ENCODE assay signal across 30 mouse cellular contexts in the genomic region with DNA sequence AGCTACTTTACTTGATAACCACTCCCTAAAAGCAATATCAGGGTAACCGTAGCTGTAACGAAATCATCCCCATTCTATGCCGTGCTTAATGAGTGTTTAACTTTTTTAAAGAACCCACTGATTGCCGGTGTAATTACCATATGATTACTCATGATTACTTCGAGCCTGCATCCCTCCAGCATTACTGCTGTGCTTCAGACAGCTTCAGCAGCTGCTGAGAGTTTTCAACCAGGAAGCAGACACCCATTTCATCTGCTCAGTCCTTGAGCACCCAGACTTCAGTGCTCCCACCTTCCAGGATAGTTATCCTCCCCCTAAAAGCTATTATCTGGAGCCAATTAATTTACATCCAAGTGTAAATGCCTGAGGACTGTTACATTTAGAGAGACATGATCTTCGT.
DNase-seq lines count a peak whose midpoint lies in the region; ATAC-seq and TF ChIP-seq lines count a peak whose summit lies in the region.
"Had no signal": no experiment of that assay in that cellular context is flagged by ENCODE, and none has a peak within 500 bp of the region (broad histone marks: within the 10 kb centered on the region; RNA-seq: fewer than 3 reads in every experiment).

No protein-coding gene starts in this region.

- no peak overlapping the region for H3K27ac ChIP-seq in forebrain, embryonic 14.5 days (ENCODE audit: low read depth, low read length)
- H3K27ac ChIP-seq in forebrain, embryonic 11.5 days (ENCODE audit: low read depth, low read length): no peak overlapping the region
- H3K27ac ChIP-seq in hindbrain, embryonic 14.5 days: no peak overlapping the region
- H3K27ac ChIP-seq in hindbrain, embryonic 10.5 days: no peak overlapping the region
- no peak overlapping the region for H3K27ac ChIP-seq in neural tube, embryonic 14.5 days (ENCODE audit: low read depth, low read length)
- H3K27ac ChIP-seq in kidney, embryonic 14.5 days (ENCODE audit: low read depth, low read length): no peak overlapping the region
- H3K27ac ChIP-seq: heart, embryonic 10.5 days; heart, embryonic 15.5 days; layer of hippocampus, adult 2 months; liver, embryonic 12.5 days; neural tube, embryonic 12.5 days; stomach, embryonic 15.5 days had no signal

- H3K4me1 ChIP-seq in forebrain, embryonic 14.5 days (ENCODE audit: control insufficient read depth, insufficient read depth, low read length): no peaks in the 10 kb centered on the region
- H3K4me1 ChIP-seq in forebrain, embryonic 11.5 days (replicated peaks; ENCODE audit: control insufficient read depth, insufficient read depth, low read length): no peaks in the 10 kb centered on the region
- H3K4me1 ChIP-seq in hindbrain, embryonic 14.5 days (replicated peaks; ENCODE audit: control insufficient read depth, insufficient read depth, low read length): no peaks in the 10 kb centered on the region
- H3K4me1 ChIP-seq in hindbrain, embryonic 10.5 days (replicated peaks): no peaks in the 10 kb centered on the region
- H3K4me1 ChIP-seq in neural tube, embryonic 14.5 days (ENCODE audit: control insufficient read depth, insufficient read depth, low read length): no peaks in the 10 kb centered on the region
- H3K4me1 ChIP-seq in kidney, embryonic 14.5 days (ENCODE audit: control insufficient read depth, insufficient read depth, low read length): no peaks in the 10 kb centered on the region
- H3K4me1 ChIP-seq: heart, embryonic 10.5 days; heart, embryonic 15.5 days; liver, embryonic 12.5 days; neural tube, embryonic 12.5 days; stomach, embryonic 15.5 days had no signal

- no peak for TF ChIP-seq CTCF in brain, embryonic 14.5 days (IDR thresholded peaks at IDR 0.05; ENCODE audit: borderline replicate concordance, extremely low read depth, insufficient read depth, insufficient read length)

- H3K36me3 ChIP-seq in forebrain, embryonic 14.5 days (ENCODE audit: control insufficient read depth, insufficient read depth, low read length): peaks cover 13% of the 10 kb centered on the region; the same call in 1 of the 2 replicates
- peaks cover 3% of the 10 kb centered on the region; the same call in 1 of the 2 replicates for H3K36me3 ChIP-seq in forebrain, embryonic 11.5 days (ENCODE audit: control insufficient read depth, insufficient read depth, low read length)
- H3K36me3 ChIP-seq in hindbrain, embryonic 14.5 days (replicated peaks; ENCODE audit: control insufficient read depth, insufficient read depth): peaks cover 51% of the 10 kb centered on the region
- H3K36me3 ChIP-seq in hindbrain, embryonic 10.5 days: peaks cover 71% of the 10 kb centered on the region
- peaks cover 5% of the 10 kb centered on the region for H3K36me3 ChIP-seq in neural tube, embryonic 14.5 days (ENCODE audit: control insufficient read depth, insufficient read depth, low read length)
- H3K36me3 ChIP-seq in kidney, embryonic 14.5 days (ENCODE audit: control insufficient read depth, insufficient read depth, low read length): peaks cover 4% of the 10 kb centered on the region; the same call in 1 of the 2 replicates
- H3K36me3 ChIP-seq: G1E; liver, embryonic 12.5 days; stomach, embryonic 15.5 days had no signal

- 40% methylated on average over 6 of the region's 6 CpGs for WGBS in forebrain, embryonic 14.5 days
- WGBS in forebrain, embryonic 11.5 days: 80% methylated on average over 6 of the region's 6 CpGs
- WGBS in hindbrain, embryonic 14.5 days: 83% methylated on average over 6 of the region's 6 CpGs
- 91% methylated on average over 6 of the region's 6 CpGs for WGBS in hindbrain, embryonic 10.5 days
- WGBS in neural tube, embryonic 14.5 days: 58% methylated on average over 6 of the region's 6 CpGs
- WGBS in kidney, embryonic 14.5 days: 82% methylated on average over 6 of the region's 6 CpGs

- intact Hi-C loops in gastrocnemius, postnatal 14 days (cut with DNase I; ENCODE audit: low total_unique reads): no loop called here

- no peak overlapping the region for H3K9ac ChIP-seq in forebrain, embryonic 14.5 days (ENCODE audit: low read length)
- no peak overlapping the region for H3K9ac ChIP-seq in forebrain, embryonic 11.5 days (ENCODE audit: low read length)
- no peak overlapping the region for H3K9ac ChIP-seq in hindbrain, embryonic 14.5 days
- no peak overlapping the region for H3K9ac ChIP-seq in neural tube, embryonic 14.5 days (replicated peaks; ENCODE audit: low read depth, low read length)
- no peak overlapping the region for H3K9ac ChIP-seq in kidney, embryonic 14.5 days (ENCODE audit: low read depth, low read length)
- H3K9ac ChIP-seq: heart, embryonic 15.5 days; liver, embryonic 12.5 days; liver, postnatal 0 days; neural tube, embryonic 12.5 days; stomach, embryonic 15.5 days had no signal

- H3K4me2 ChIP-seq in forebrain, embryonic 14.5 days (ENCODE audit: low read length): no peak overlapping the region
- H3K4me2 ChIP-seq in forebrain, embryonic 11.5 days (ENCODE audit: low read depth, low read length, severe bottlenecking): no peak overlapping the region
- H3K4me2 ChIP-seq in hindbrain, embryonic 14.5 days (replicated peaks): no peak overlapping the region
- H3K4me2 ChIP-seq in neural tube, embryonic 14.5 days (ENCODE audit: low read depth, low read length): no peak overlapping the region
- no peak overlapping the region for H3K4me2 ChIP-seq in kidney, embryonic 14.5 days (replicated peaks; ENCODE audit: low read depth, low read length)
- H3K4me2 ChIP-seq: heart, embryonic 15.5 days; liver, embryonic 12.5 days; neural tube, embryonic 12.5 days; stomach, embryonic 15.5 days had no signal

- ATAC-seq in forebrain, embryonic 14.5 days: peak; percentile 81
- no peak for ATAC-seq in forebrain, embryonic 11.5 days (replicated peaks; ENCODE audit: low FRiP score)
- ATAC-seq in hindbrain, embryonic 14.5 days (ENCODE audit: low FRiP score): peak; percentile 57; the same call in 1 of the 2 replicates
- ATAC-seq in neural tube, embryonic 14.5 days (ENCODE audit: low read depth): peak; percentile 79
- ATAC-seq in kidney, embryonic 14.5 days (ENCODE audit: low FRiP score, low TSS enrichment): no peak
- ATAC-seq: inflammation-experienced regulatory T-cells, adult 6 months; liver, embryonic 12.5 days; liver, postnatal 0 days had no signal

- peak; percentile 62 for DNase-seq in forebrain, embryonic 14.5 days (ENCODE audit: low spot score)
- no peak for DNase-seq in forebrain, embryonic 11.5 days (ENCODE audit: low spot score)
- no peak for DNase-seq in hindbrain, embryonic 14.5 days (ENCODE audit: low spot score)
- DNase-seq in hindbrain, embryonic 10.5 days (ENCODE audit: low spot score): no peak
- peak; percentile 74 for DNase-seq in brain, embryonic 14.5 days (ENCODE audit: low read depth)
- DNase-seq in gastrocnemius, postnatal 14 days: no peak
- DNase-seq: adrenal gland, adult 8-10 months; cerebellum, adult 11 months; cerebellum, adult 9-10 months; cerebellum, postnatal 36 days; gastrocnemius, postnatal 10 days; heart, postnatal 36 days; kidney, adult 18-20 months; kidney, postnatal 36 days; left cerebral cortex, postnatal 4 days; liver, postnatal 0 days; lung, postnatal 4 days; midbrain, embryonic 14.5 days; right cerebral cortex, postnatal 25 days; thymus, postnatal 14 days had no signal

- H3K4me3 ChIP-seq in forebrain, embryonic 14.5 days (ENCODE audit: low read depth, low read length): no peak overlapping the region
- no peak overlapping the region for H3K4me3 ChIP-seq in forebrain, embryonic 11.5 days (ENCODE audit: low read depth, low read length)
- no peak overlapping the region for H3K4me3 ChIP-seq in hindbrain, embryonic 14.5 days (replicated peaks; ENCODE audit: low read length)
- H3K4me3 ChIP-seq in hindbrain, embryonic 10.5 days: no peak overlapping the region
- H3K4me3 ChIP-seq in neural tube, embryonic 14.5 days (ENCODE audit: low read depth, low read length): no peak overlapping the region
- H3K4me3 ChIP-seq in kidney, embryonic 14.5 days (ENCODE audit: low read length): no peak overlapping the region
- H3K4me3 ChIP-seq: heart, embryonic 10.5 days; heart, embryonic 15.5 days; layer of hippocampus, adult 2 months; liver, embryonic 12.5 days; neural tube, embryonic 12.5 days; stomach, embryonic 15.5 days had no signal

- H3K9me3 ChIP-seq in forebrain, embryonic 14.5 days (replicated peaks; ENCODE audit: control insufficient read depth, low read length): peaks cover 4% of the 10 kb centered on the region; the same call in 1 of the 2 replicates
- H3K9me3 ChIP-seq in forebrain, embryonic 11.5 days (ENCODE audit: control insufficient read depth, low read length): no peaks in the 10 kb centered on the region
- peaks cover 9% of the 10 kb centered on the region for H3K9me3 ChIP-seq in hindbrain, embryonic 14.5 days (ENCODE audit: control insufficient read depth, low read length)
- H3K9me3 ChIP-seq in hindbrain, embryonic 10.5 days: peaks cover 5% of the 10 kb centered on the region; the same call in 1 of the 2 replicates
- H3K9me3 ChIP-seq in neural tube, embryonic 14.5 days (ENCODE audit: control insufficient read depth, low read length): no peaks in the 10 kb centered on the region
- peaks cover 3% of the 10 kb centered on the region; the same call in 1 of the 2 replicates for H3K9me3 ChIP-seq in kidney, embryonic 14.5 days (ENCODE audit: control insufficient read depth, low read length)
- H3K9me3 ChIP-seq: G1E; heart, embryonic 10.5 days; heart, embryonic 15.5 days; neural tube, embryonic 12.5 days; stomach, embryonic 15.5 days had no signal

- no peak for TF ChIP-seq POLR2A in brain, embryonic 14.5 days (IDR thresholded peaks at IDR 0.05; ENCODE audit: borderline replicate concordance, extremely low read depth, insufficient read depth, insufficient read length, poor library complexity, severe bottlenecking)

- no peaks in the 10 kb centered on the region for H3K27me3 ChIP-seq in forebrain, embryonic 14.5 days (replicated peaks; ENCODE audit: control insufficient read depth, insufficient read depth, low read length)
- no peaks in the 10 kb centered on the region for H3K27me3 ChIP-seq in forebrain, embryonic 11.5 days (ENCODE audit: control insufficient read depth, insufficient read depth, low read length)
- no peaks in the 10 kb centered on the region for H3K27me3 ChIP-seq in hindbrain, embryonic 14.5 days (ENCODE audit: control insufficient read depth, insufficient read depth, low read length)
- no peaks in the 10 kb centered on the region for H3K27me3 ChIP-seq in hindbrain, embryonic 10.5 days (ENCODE audit: insufficient read depth, poor library complexity, severe bottlenecking)
- no peaks in the 10 kb centered on the region for H3K27me3 ChIP-seq in neural tube, embryonic 14.5 days (ENCODE audit: control insufficient read depth, insufficient read depth, low read length)
- H3K27me3 ChIP-seq in kidney, embryonic 14.5 days (ENCODE audit: control insufficient read depth, insufficient read depth, low read length): no peaks in the 10 kb centered on the region
- H3K27me3 ChIP-seq: heart, embryonic 15.5 days; liver, embryonic 12.5 days; neural tube, embryonic 12.5 days; stomach, embryonic 15.5 days had no signal

Comparison
In these comparisons a context has a peak if more than half of its experiments do, and no peak if none do; other contexts are left out.
1. ATAC-seq: peak in forebrain, embryonic 14.5 days (single experiment), hindbrain, embryonic 14.5 days (single experiment) and neural tube, embryonic 14.5 days (single experiment); none in forebrain, embryonic 11.5 days (single experiment) and kidney, embryonic 14.5 days (single experiment).
2. DNase-seq: peak in forebrain, embryonic 14.5 days (single experiment) and brain, embryonic 14.5 days (single experiment); none in forebrain, embryonic 11.5 days (single experiment), hindbrain, embryonic 14.5 days (single experiment), hindbrain, embryonic 10.5 days (single experiment) and gastrocnemius, postnatal 14 days (single experiment).